Mouse (Mus musculus) effector memory CD4-positive, alpha-beta T cell, adult 5 months (primary cell): ENCODE measurements around the gene Mctp2. TPM values are rescaled to one million over a fixed set of nuclear protein-coding genes. Genes with fewer than 3 reads are reported as not detected.

Experiments
- polyA plus RNA-seq: library from polyadenylated mRNA; unstranded; fragments of 100-300 nt; shearing (Covaris generic); gene quantifications from one replicate; pipeline ENCODE4 v1.2.1, GENCODE M21; 2017

Gene Mctp2
- 48.3 TPM for polyA plus RNA-seq

DNA sequence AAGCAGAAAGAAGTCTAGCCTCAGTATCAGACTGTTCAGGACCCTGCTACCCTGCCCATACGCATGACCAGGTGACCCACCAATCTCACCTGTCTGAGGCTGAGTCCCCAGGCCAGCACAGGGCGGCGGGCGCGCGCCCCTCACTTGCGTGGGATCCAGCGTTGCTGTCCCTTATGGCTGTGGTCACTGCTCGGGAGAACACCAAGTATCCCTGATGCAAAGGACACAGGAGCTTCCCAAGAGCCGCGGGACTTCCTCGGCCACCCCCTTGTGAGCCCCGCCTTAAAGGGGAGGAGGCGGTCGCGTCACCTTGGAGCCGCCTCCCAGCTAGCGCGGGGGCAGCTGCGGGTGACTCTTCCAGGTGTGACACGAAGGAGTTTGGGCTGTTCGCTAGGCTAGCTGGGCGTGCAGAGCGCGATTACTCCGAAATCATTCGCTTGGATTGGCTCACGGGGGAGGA lies at the start of gene Mctp2:
Mctp2 (minus strand) TSS at position 227 of the 460 bp plus-strand sequence.

